Mouse (Mus musculus) liver, embryonic 14.5 days (tissue): ENCODE measurements around the gene Gas2l3. TPM values are rescaled to one million over a fixed set of nuclear protein-coding genes. Genes with fewer than 3 reads are reported as not detected.

Source experiments
- ATAC-seq: fragments of 200-750 bp; cut with Nextera tagmentation; 2 replicates; pipeline ENCODE4 v1.8.0; 2017; ENCODE audit warnings: moderate number of reproducible peaks, mild to moderate bottlenecking, moderate library complexity; ENCODE audit not compliant: insufficient read depth
- DNase-seq, 3 experiments: peaks; one replicate each; pipeline ENCODE4 v3.0.0-alpha.2; 2012 to 2013; ENCODE audit warnings: low read depth in 3 of 3, low spot score in 3 of 3
- H3K27ac ChIP-seq: fragments of 300-500 bp; sonication (generic); 2 replicates; pipeline ENCODE4 v1.5.1; 2014; ENCODE audit warnings: moderate library complexity, mild to moderate bottlenecking, control low read depth, inconsistent platforms
- H3K27me3 ChIP-seq: fragments of 300-500 bp; sonication (generic); 2 replicates; pipeline ENCODE4 v1.6.1; 2014; ENCODE audit warnings: mild to moderate bottlenecking, low read length, moderate library complexity; ENCODE audit not compliant: control insufficient read depth, insufficient read depth
- H3K36me3 ChIP-seq: fragments of 300-500 bp; sonication (generic); replicated peaks from 2 replicates; pipeline ENCODE4 v1.6.1; 2014; ENCODE audit warnings: low read depth; ENCODE audit not compliant: control insufficient read depth, insufficient read depth
- H3K4me1 ChIP-seq, 2 experiments: fragments of 200-500 bp in 1 of 2; fragments of 300-500 bp in 1 of 2; sonication (generic) in 1 of 2; replicated peaks; 2 replicates each; pipeline ENCODE4 v1.6.1; 2012 to 2014; ENCODE audit warnings: antibody characterized with exemption in 1 of 2, inconsistent platforms in 1 of 2, low read length in 1 of 2; ENCODE audit not compliant: control insufficient read depth in 2 of 2, insufficient read depth in 2 of 2
- H3K4me2 ChIP-seq: fragments of 300-500 bp; sonication (generic); 2 replicates; pipeline ENCODE4 v1.6.1; 2014; ENCODE audit warnings: low read depth, mild to moderate bottlenecking, control low read depth, moderate library complexity
- H3K4me3 ChIP-seq, 2 experiments: fragments of 200-500 bp in 1 of 2; fragments of 300-500 bp in 1 of 2; sonication (generic) in 1 of 2; 2 replicates each; pipeline ENCODE4 v1.5.1; 2012 to 2014; ENCODE audit warnings: low read depth in 2 of 2, low read length in 2 of 2, mild to moderate bottlenecking in 2 of 2, control low read depth in 1 of 2, inconsistent platforms in 1 of 2, moderate library complexity in 1 of 2; ENCODE audit not compliant: insufficient read depth in 1 of 2
- H3K9ac ChIP-seq: fragments of 300-500 bp; sonication (generic); replicated peaks from 2 replicates; pipeline ENCODE4 v1.6.1; 2014; ENCODE audit warnings: mild to moderate bottlenecking, control low read depth, moderate library complexity
- H3K9me3 ChIP-seq: fragments of 300-500 bp; sonication (generic); 2 replicates; pipeline ENCODE4 v1.6.1; 2016; ENCODE audit warnings: low read length, mixed read lengths; ENCODE audit not compliant: control insufficient read depth
- CTCF ChIP-seq: IDR thresholded peaks from 2 replicates; pipeline ENCODE4 v1.5.1; 2016; ENCODE audit warnings: antibody characterized with exemption, low read depth, control low read depth
- EP300 ChIP-seq: IDR thresholded peaks from 2 replicates; pipeline ENCODE4 v1.6.1; 2016; ENCODE audit warnings: antibody characterized with exemption, low read depth
- WGBS: fragments of 180-500 bp; shearing (Covaris S2); extraction: QIAGEN DNeasy Blood & Tissue Kit; methylation state at CpG from one replicate; pipeline ENCODE4 v1.1.7; 2014; ENCODE audit not compliant: insufficient replicate concordance; 5-methylcytosine and 5-hydroxymethylcytosine counted together
- polyA plus RNA-seq, 2 experiments: library from polyadenylated mRNA; depleted of rRNA in 1 of 2; stranded (reverse) in 1 of 2; unstranded in 1 of 2; fragments of >200 nt; fragmentation: Nextera tagmentation in 1 of 2; extraction: Ambion mirVana in 1 of 2; gene quantifications; 2 replicates each; pipeline versions ENCODE4 v1.2.1 to v1.2.3; 2012 to 2014

Gene Gas2l3
- polyA plus RNA-seq, 2 experiments, result 2.7 to 3.6 TPM

DNA sequence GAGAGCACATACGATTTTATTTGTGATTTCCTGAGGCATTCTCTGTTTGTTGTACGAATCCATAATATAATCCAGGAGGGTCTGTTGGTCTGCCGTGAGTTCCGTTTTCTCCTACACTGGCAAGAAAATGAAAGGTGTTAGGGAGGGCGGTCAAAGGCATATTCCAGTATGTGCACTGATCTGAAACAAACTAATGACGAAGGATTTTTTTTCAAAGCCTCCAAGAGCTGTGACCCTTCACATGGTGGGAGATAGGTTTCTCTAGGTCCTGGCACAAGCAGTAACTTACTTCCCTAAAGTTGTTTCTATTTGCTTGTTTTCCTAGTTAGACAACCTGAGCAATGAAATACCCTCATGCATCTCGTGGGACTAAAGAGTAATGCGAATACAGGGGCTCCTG is 35.0 kb upstream of the Gas2l3 start:
- no peaks in the 10 kb centered on the region for H3K9me3 ChIP-seq
- H3K27me3 ChIP-seq, result no peaks in the 10 kb centered on the region
- no peak overlapping the region for H3K4me3 ChIP-seq
- no peak overlapping the region for H3K9ac ChIP-seq
- no peak overlapping the region for H3K4me2 ChIP-seq
- no peak for ATAC-seq
- no peak for TF ChIP-seq CTCF
- no peak for TF ChIP-seq EP300
- no peaks in the 10 kb centered on the region for H3K36me3 ChIP-seq
- 64% methylated on average over 8 of the region's 8 CpGs for WGBS
- no peak overlapping the region for H3K27ac ChIP-seq
- DNase-seq, result no peak
- H3K4me1 ChIP-seq, result peaks cover 0 to under 1% of the 10 kb centered on the region in 2 experiments; a peak in 2 of 4 replicates

DNA sequence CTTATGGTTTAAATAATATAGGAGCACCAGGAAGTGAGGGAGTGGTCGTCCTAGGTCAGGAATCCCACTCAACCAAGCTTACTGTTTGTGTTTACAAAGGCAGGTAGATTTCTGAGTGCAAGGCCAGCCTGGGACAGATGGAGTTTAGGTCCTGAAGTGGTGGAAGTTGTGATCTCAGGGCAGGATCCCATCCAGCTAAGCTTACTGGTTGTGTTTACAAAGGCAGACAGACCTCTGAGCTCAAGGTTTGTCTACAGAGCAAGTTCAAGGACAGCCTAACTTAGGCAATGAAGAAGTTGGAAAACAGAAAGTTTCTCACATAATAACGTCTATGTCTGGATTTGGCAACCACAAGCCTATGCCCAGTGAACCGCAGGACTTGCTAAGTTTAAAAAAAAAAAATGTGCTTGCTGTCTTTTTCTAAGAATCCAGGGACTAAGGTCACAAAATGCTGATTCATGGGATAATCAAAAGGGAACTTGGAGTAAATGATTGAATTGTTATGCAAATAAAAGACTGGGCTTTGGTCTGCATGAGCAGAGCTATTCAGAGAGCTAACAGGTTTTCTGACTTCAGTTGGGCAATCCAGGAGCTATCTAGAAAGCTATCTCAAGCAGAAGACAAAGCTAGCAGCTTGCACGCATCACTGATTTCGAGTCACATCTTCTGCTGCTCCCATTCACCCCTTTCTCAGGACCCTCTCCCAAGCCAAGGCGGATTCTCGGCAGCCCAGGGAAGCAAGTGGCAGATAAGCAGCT is 27.0 kb upstream of the Gas2l3 start:
- H3K4me2 ChIP-seq, result no peak overlapping the region
- DNase-seq (no peak), ATAC-seq (no peak)
- TF ChIP-seq EP300 (no peak), CTCF (no peak)
- no peak overlapping the region for H3K27ac ChIP-seq
- WGBS, result 50% methylated on average over 7 of the region's 7 CpGs
- H3K27me3 ChIP-seq, result no peaks in the 10 kb centered on the region
- no peaks in the 10 kb centered on the region for H3K4me1 ChIP-seq
- no peaks in the 10 kb centered on the region for H3K9me3 ChIP-seq
- H3K9ac ChIP-seq, result no peak overlapping the region
- no peaks in the 10 kb centered on the region for H3K36me3 ChIP-seq
- no peak overlapping the region for H3K4me3 ChIP-seq

DNA sequence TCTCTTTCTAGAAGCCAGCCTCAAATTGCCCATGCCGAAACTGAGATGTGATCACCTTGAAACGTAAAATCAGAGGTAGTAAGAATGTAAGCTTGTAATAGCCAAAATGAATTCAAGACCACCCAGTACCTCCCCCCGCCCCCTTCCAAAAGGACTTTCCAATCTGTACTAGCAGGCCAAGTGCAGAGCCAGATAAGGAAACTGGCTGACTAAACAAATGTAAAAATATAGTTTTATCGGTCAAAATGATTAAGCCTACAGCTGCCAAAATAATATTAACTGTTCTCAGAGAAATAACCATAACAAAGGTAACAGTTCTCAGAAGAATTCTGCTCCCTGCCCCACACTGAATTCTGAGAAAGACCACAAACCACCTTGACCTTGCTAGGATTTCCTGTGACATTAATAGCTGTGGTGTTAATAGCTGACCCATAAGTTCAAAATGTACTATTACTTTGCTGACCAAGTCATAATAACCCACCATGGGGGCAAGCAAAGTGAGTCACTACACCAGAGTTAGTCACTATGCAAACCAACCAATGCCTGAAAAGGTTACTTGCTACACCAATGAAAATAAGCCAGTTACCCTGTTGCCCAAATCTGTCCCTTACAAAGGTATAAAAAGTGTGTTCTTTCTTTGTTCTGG is 21.1 kb upstream of the Gas2l3 start:
- no peak overlapping the region for H3K4me2 ChIP-seq
- DNase-seq, result no peak
- no peak for ATAC-seq
- H3K9ac ChIP-seq, result no peak overlapping the region
- H3K36me3 ChIP-seq, result no peaks in the 10 kb centered on the region
- H3K27ac ChIP-seq, result no peak overlapping the region
- no peak for TF ChIP-seq EP300
- no peak for TF ChIP-seq CTCF
- H3K27me3 ChIP-seq, result no peaks in the 10 kb centered on the region
- 43% methylated on average over 4 of the region's 4 CpGs for WGBS
- H3K9me3 ChIP-seq, result no peaks in the 10 kb centered on the region
- no peaks in the 10 kb centered on the region; a peak in 1 of 4 replicates for H3K4me1 ChIP-seq
- no peak overlapping the region for H3K4me3 ChIP-seq

DNA sequence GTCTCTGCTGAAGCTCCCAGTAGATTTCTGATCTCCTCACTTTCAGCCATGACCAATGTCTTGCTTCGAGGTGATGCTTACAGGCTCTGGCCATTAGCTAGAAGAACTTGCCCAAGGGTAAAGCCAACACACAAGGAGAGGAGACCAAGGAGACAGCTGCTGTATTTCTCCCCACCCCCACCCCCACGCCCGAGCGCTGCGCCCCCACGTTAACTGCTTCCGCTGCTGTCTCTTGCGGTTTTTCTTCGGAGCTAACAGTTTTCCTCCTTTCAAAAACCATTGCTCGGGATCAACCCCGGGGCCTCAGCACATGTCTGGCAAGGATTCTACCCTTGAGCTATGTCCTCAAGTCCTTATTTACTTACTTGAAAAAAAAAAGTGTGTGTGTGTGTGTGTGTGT is 19.1 kb upstream of the Gas2l3 start:
- no peaks in the 10 kb centered on the region for H3K9me3 ChIP-seq
- H3K4me2 ChIP-seq, result no peak overlapping the region
- no peak for DNase-seq
- WGBS, result 54% methylated on average over 11 of the region's 11 CpGs
- H3K36me3 ChIP-seq, result no peaks in the 10 kb centered on the region
- H3K4me3 ChIP-seq, result no peak overlapping the region
- no peak overlapping the region for H3K27ac ChIP-seq
- H3K27me3 ChIP-seq, result no peaks in the 10 kb centered on the region
- ATAC-seq, result no peak
- no peak overlapping the region for H3K9ac ChIP-seq
- no peak for TF ChIP-seq EP300
- TF ChIP-seq CTCF, result no peak
- H3K4me1 ChIP-seq, result peaks cover 0 to 5% of the 10 kb centered on the region in 2 experiments; a peak in 2 of 4 replicates

GRCm38 (mm10) chr10:89461856-89462507 is 18.2 kb upstream of the Gas2l3 start:
- no peak overlapping the region for H3K27ac ChIP-seq
- H3K27me3 ChIP-seq, result no peaks in the 10 kb centered on the region
- no peak overlapping the region for H3K9ac ChIP-seq
- no peaks in the 10 kb centered on the region for H3K9me3 ChIP-seq
- peak; percentile 60 to 74 (median 67) for DNase-seq
- peaks cover 0 to 5% of the 10 kb centered on the region in 2 experiments; a peak in 2 of 4 replicates for H3K4me1 ChIP-seq
- TF ChIP-seq EP300 (no peak), CTCF (peak; percentile 73)
- no peaks in the 10 kb centered on the region for H3K36me3 ChIP-seq
- ATAC-seq, result peak; percentile 33; the same call in 1 of the 2 replicates
- H3K4me2 ChIP-seq, result peak overlapping the region; percentile 19; the same call in 1 of the 2 replicates
- H3K4me3 ChIP-seq, result no peak overlapping the region
- 16% methylated on average over 14 of the region's 14 CpGs for WGBS
